Mouse (Mus musculus) forebrain, embryonic 11.5 days (tissue): ENCODE measurements at regions not wholly inside any gene's neighbourhood (a gene's known extent, or its start where the extent isn't known, plus 50 kb on each side); places are given as distances from the start of the nearest gene placed in this dataset.

ENCODE experiments used
- ATAC-seq: fragments of 200-750 bp; cut with Nextera tagmentation; replicated peaks from 2 replicates; pipeline ENCODE4 v1.8.0; 2017; ENCODE audit warnings: moderate TSS enrichment; ENCODE audit not compliant: low FRiP score
- DNase-seq: peaks from one replicate; pipeline ENCODE4 v3.0.0-alpha.2; 2017; ENCODE audit warnings: low spot score
- H3K27ac ChIP-seq: fragments of 300-500 bp; sonication (generic); 2 replicates; pipeline ENCODE4 v1.5.1; 2014; ENCODE audit warnings: low read depth, low read length
- H3K27me3 ChIP-seq: fragments of 300-500 bp; sonication (generic); 2 replicates; pipeline ENCODE4 v1.6.1; 2014; ENCODE audit warnings: mild to moderate bottlenecking, low read length, mixed read lengths; ENCODE audit not compliant: control insufficient read depth, insufficient read depth
- H3K36me3 ChIP-seq: fragments of 300-500 bp; sonication (generic); 2 replicates; pipeline ENCODE4 v1.6.1; 2014; ENCODE audit warnings: mild to moderate bottlenecking, low read length, moderate library complexity, mixed read lengths; ENCODE audit not compliant: control insufficient read depth, insufficient read depth
- H3K4me1 ChIP-seq: fragments of 300-500 bp; sonication (generic); replicated peaks from 2 replicates; pipeline ENCODE4 v1.6.1; 2014; ENCODE audit warnings: low read length, mixed read lengths; ENCODE audit not compliant: control insufficient read depth, insufficient read depth
- H3K4me2 ChIP-seq: fragments of 300-500 bp; sonication (generic); 2 replicates; pipeline ENCODE4 v1.6.1; 2014; ENCODE audit warnings: low read depth, mild to moderate bottlenecking, low read length, moderate library complexity, mixed read lengths; ENCODE audit not compliant: severe bottlenecking
- H3K4me3 ChIP-seq: fragments of 300-500 bp; sonication (generic); 2 replicates; pipeline ENCODE4 v1.5.1; 2014; ENCODE audit warnings: low read depth, low read length
- H3K9ac ChIP-seq: fragments of 300-500 bp; sonication (generic); 2 replicates; pipeline ENCODE4 v1.6.1; 2014; ENCODE audit warnings: low read length
- H3K9me3 ChIP-seq: fragments of 300-500 bp; sonication (generic); 2 replicates; pipeline ENCODE4 v1.6.1; 2016; ENCODE audit warnings: low read length, mixed read lengths; ENCODE audit not compliant: control insufficient read depth
- WGBS: fragments of 180-500 bp; shearing (Covaris S2); extraction: QIAGEN DNeasy Blood & Tissue Kit; methylation state at CpG from one replicate; pipeline ENCODE4 v1.1.7; 2014; 5-methylcytosine and 5-hydroxymethylcytosine counted together

- Histone ChIP-seq H3K9ac (no peak overlapping the region), H3K4me2 (no peak overlapping the region), H3K27ac (no peak overlapping the region), H3K4me1 (no peaks in the 10 kb centered on the region), H3K4me3 (no peak overlapping the region), H3K27me3 (no peaks in the 10 kb centered on the region), H3K36me3 (no peaks in the 10 kb centered on the region), H3K9me3 (no peaks in the 10 kb centered on the region)
- DNase-seq: no peak
- WGBS: 55% methylated on average over 2 of the region's 2 CpGs
- ATAC-seq: no peak
These were observed 54.1 kb upstream of the Adamts2 start for GRCm38 (mm10) chr11:50547776-50548175.

GRCm38 (mm10) chr11:50546456-50547144 is 55.3 kb upstream of the Adamts2 start:
- no peak overlapping the region for H3K9ac ChIP-seq
- no peaks in the 10 kb centered on the region for H3K4me1 ChIP-seq
- ATAC-seq: no peak
- no peaks in the 10 kb centered on the region for H3K36me3 ChIP-seq
- H3K27ac ChIP-seq: no peak overlapping the region
- H3K4me3 ChIP-seq: no peak overlapping the region
- no peak overlapping the region for H3K4me2 ChIP-seq
- WGBS: 89% methylated on average over 11 of the region's 11 CpGs
- peak; percentile 37 for DNase-seq
- H3K27me3 ChIP-seq: no peaks in the 10 kb centered on the region
- H3K9me3 ChIP-seq: no peaks in the 10 kb centered on the region

- WGBS: 87% methylated on average over 6 of the region's 6 CpGs
- H3K9ac ChIP-seq: no peak overlapping the region
- ATAC-seq (no peak), DNase-seq (no peak)
- no peaks in the 10 kb centered on the region for H3K36me3 ChIP-seq
- no peaks in the 10 kb centered on the region for H3K9me3 ChIP-seq
- H3K27me3 ChIP-seq: no peaks in the 10 kb centered on the region
- no peak overlapping the region for H3K27ac ChIP-seq
- H3K4me2 ChIP-seq: no peak overlapping the region
- H3K4me3 ChIP-seq: no peak overlapping the region
- no peaks in the 10 kb centered on the region for H3K4me1 ChIP-seq
These were observed 56.5 kb upstream of the Adamts2 start for GRCm38 (mm10) chr11:50545421-50545820.

- WGBS: 92% methylated on average over 11 of the region's 11 CpGs
- H3K27ac ChIP-seq: no peak overlapping the region
These were observed 61.7 kb upstream of the Adamts2 start for GRCm38 (mm10) chr11:50540136-50540535.

GRCm38 (mm10) chr11:50534266-50534665 is 67.6 kb upstream of the Adamts2 start:
- Histone ChIP-seq H3K4me1 (no peaks in the 10 kb centered on the region), H3K4me2 (no peak overlapping the region), H3K27me3 (no peaks in the 10 kb centered on the region), H3K9me3 (no peaks in the 10 kb centered on the region), H3K4me3 (no peak overlapping the region), H3K9ac (no peak overlapping the region), H3K27ac (no peak overlapping the region), H3K36me3 (no peaks in the 10 kb centered on the region)
- DNase-seq (no peak), ATAC-seq (no peak)
- 73% methylated on average over 2 of the region's 2 CpGs for WGBS

More at GRCm38 (mm10) chr11:50540136-50540535, 61.7 kb upstream of the Adamts2 start:
- H3K9ac ChIP-seq: no peak overlapping the region
- ATAC-seq: no peak
- DNase-seq: no peak
- H3K4me1 ChIP-seq: no peaks in the 10 kb centered on the region
- no peaks in the 10 kb centered on the region for H3K27me3 ChIP-seq
- no peak overlapping the region for H3K4me3 ChIP-seq
- no peaks in the 10 kb centered on the region for H3K9me3 ChIP-seq
- H3K4me2 ChIP-seq: no peak overlapping the region
- H3K36me3 ChIP-seq: no peaks in the 10 kb centered on the region

- Histone ChIP-seq H3K4me3 (no peak overlapping the region), H3K4me1 (no peaks in the 10 kb centered on the region), H3K4me2 (no peak overlapping the region), H3K36me3 (no peaks in the 10 kb centered on the region), H3K9me3 (no peaks in the 10 kb centered on the region), H3K27me3 (no peaks in the 10 kb centered on the region), H3K27ac (no peak overlapping the region), H3K9ac (no peak overlapping the region)
- ATAC-seq: no peak
- 69% methylated on average over 5 of the region's 5 CpGs for WGBS
- no peak for DNase-seq
These were observed 74.0 kb upstream of the Adamts2 start for GRCm38 (mm10) chr11:50527923-50528322.

GRCm38 (mm10) chr11:50520162-50520561 is 81.7 kb upstream of the Adamts2 start:
- no peak for DNase-seq
- H3K4me3 ChIP-seq: no peak overlapping the region
- H3K4me1 ChIP-seq: no peaks in the 10 kb centered on the region
- 87% methylated on average over 9 of the region's 9 CpGs for WGBS
- H3K27me3 ChIP-seq: no peaks in the 10 kb centered on the region
- no peak overlapping the region for H3K4me2 ChIP-seq
- no peak for ATAC-seq
- no peaks in the 10 kb centered on the region for H3K9me3 ChIP-seq
- H3K27ac ChIP-seq: no peak overlapping the region
- H3K9ac ChIP-seq: no peak overlapping the region
- H3K36me3 ChIP-seq: no peaks in the 10 kb centered on the region

- Histone ChIP-seq H3K9ac (no peak overlapping the region), H3K36me3 (no peaks in the 10 kb centered on the region), H3K4me1 (peaks cover 2% of the 10 kb centered on the region; the same call in 1 of the 2 replicates), H3K9me3 (no peaks in the 10 kb centered on the region), H3K27me3 (no peaks in the 10 kb centered on the region), H3K4me3 (no peak overlapping the region), H3K27ac (no peak overlapping the region), H3K4me2 (no peak overlapping the region)
- 78% methylated on average over 5 of the region's 5 CpGs for WGBS
- DNase-seq (no peak), ATAC-seq (no peak)
These were observed 77.0 kb upstream of the Rufy1 start for GRCm38 (mm10) chr11:50507882-50508281.

- DNase-seq (no peak), ATAC-seq (no peak)
- 89% methylated on average over 4 of the region's 4 CpGs for WGBS
- Histone ChIP-seq H3K4me3 (no peak overlapping the region), H3K27me3 (no peaks in the 10 kb centered on the region), H3K27ac (no peak overlapping the region), H3K9ac (no peak overlapping the region), H3K4me2 (no peak overlapping the region), H3K9me3 (no peaks in the 10 kb centered on the region), H3K36me3 (no peaks in the 10 kb centered on the region), H3K4me1 (peaks cover 2% of the 10 kb centered on the region; the same call in 1 of the 2 replicates)
These were observed 76.5 kb upstream of the Rufy1 start for GRCm38 (mm10) chr11:50507498-50507824.
